In the genomic region with DNA sequence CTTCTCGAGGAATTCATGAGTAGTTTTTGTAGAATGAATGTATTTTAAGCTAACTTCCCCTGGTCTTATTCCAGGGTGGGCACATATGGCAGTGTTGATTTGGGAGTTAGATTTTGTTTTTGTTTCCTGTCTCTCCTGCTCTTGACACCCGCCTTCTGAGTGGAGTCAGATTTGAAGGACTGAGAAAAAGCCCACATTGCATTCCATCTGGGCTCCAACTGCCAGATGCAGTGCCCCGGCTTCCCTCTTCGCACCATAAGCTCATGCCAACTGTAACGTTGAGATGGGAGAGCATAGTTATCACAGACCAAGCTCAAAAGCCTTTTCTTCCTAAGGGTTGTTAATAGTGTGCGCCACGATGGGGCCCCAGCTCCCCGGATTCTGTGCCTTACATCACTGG, we compare ENCODE assay signal across 11 mouse cellular contexts. TPM values are rescaled to one million over a fixed set of nuclear protein-coding genes. Genes with fewer than 3 reads are reported as not detected.
DNase-seq lines count a peak whose midpoint lies in the region; TF ChIP-seq lines count a peak whose summit lies in the region.
"Had no signal": no experiment of that assay in that cellular context is flagged by ENCODE, and none has a peak within 500 bp of the region (broad histone marks: within the 10 kb centered on the region; RNA-seq: fewer than 3 reads in every experiment).

No protein-coding gene starts in this region.

- peaks cover 4% of the 10 kb centered on the region; the same call in 1 of the 2 replicates for H3K4me1 ChIP-seq in bone marrow, adult 2 months (ENCODE audit: control insufficient read depth, insufficient read depth, low read length)
- H3K4me1 ChIP-seq: heart, embryonic 15.5 days; liver, embryonic 12.5 days had no signal

- H3K4me3 ChIP-seq in bone marrow, adult 2 months (replicated peaks; ENCODE audit: control insufficient read depth, low read depth, low read length) = no peak overlapping the region
- H3K4me3 ChIP-seq: heart, embryonic 15.5 days; liver, embryonic 12.5 days had no signal

- TF ChIP-seq POLR2A in bone marrow, adult 2 months (IDR thresholded peaks at IDR 0.05; ENCODE audit: borderline replicate concordance, control insufficient read depth, low read depth, low read length) = no peak

- peak overlapping the region; percentile 48; the same call in 1 of the 2 replicates for H3K27ac ChIP-seq in bone marrow, adult 2 months (ENCODE audit: control insufficient read depth, insufficient read depth, low read depth, low read length, poor library complexity)
- H3K27ac ChIP-seq: heart, embryonic 15.5 days; hindbrain, postnatal 0 days; liver, embryonic 12.5 days had no signal

- no peak for TF ChIP-seq CTCF in bone marrow, adult 2 months (IDR thresholded peaks at IDR 0.05; ENCODE audit: control insufficient read depth, insufficient read depth, low read length)

- DNase-seq in brain, adult 2 months (ENCODE audit: low read depth, low spot score) = peak; percentile 86
- DNase-seq in layer of hippocampus, adult 11-12 months (ENCODE audit: low spot score) = peak; percentile 66
- DNase-seq in left cerebral cortex, postnatal 10 days (ENCODE audit: extremely low spot score in 1 of 2, low spot score in 2 of 2) = peak; percentile 34 to 74
- DNase-seq in liver = no peak
- no peak for DNase-seq in heart, adult 18-20 months
- DNase-seq in urinary bladder, postnatal 36 days (ENCODE audit: low spot score in 2 of 2) = no peak
- no peak for DNase-seq in heart, adult 11 months

- intact Hi-C loops in left cerebral cortex, postnatal 10 days (cut with DNase I) = loop anchor here (10.0 kb wide), 5 partner anchors 112 to 622 kb away; partner anchors contain the start of gene Gpr176

- 42% methylated on average over 8 of the region's 8 CpGs for WGBS in bone marrow, adult 2 months

RNA-seq across cellular contexts. Expression of gene Fsip1, which starts 5.9 kb away (rescaled TPM):
- polyA plus RNA-seq in bone marrow, adult 2 months (2011; ENCODE audit: insufficient read depth, insufficient read length, low replicate concordance, missing spikeins) = not detected in 2 replicates
- 1 to 10 TPM; 1.4 to 2.0 TPM for total RNA-seq in left cerebral cortex, postnatal 10 days (2021)
- not detected for total RNA-seq in heart, adult 18-20 months (2021)

Comparison
In these comparisons a context has a peak if more than half of its experiments do, and no peak if none do; other contexts are left out.
1. DNase-seq: peak in brain, adult 2 months (single experiment), layer of hippocampus, adult 11-12 months (single experiment) and left cerebral cortex, postnatal 10 days (2 of 2); none in liver (single experiment), heart, adult 18-20 months (0 of 2), urinary bladder, postnatal 36 days (0 of 2) and heart, adult 11 months (single experiment).